Mouse (Mus musculus): Measurements from ENCODE around the gene Nup50.
A peak's percentile ranks its signal among the peaks of the same experiment; 100 is the strongest.

Nup50 gene

GRCm38 (mm10) chr15:84953259-84953658, 30.0 kb downstream of the Nup50 start:
- no peak for DNase-seq

GRCm38 (mm10) chr15:84957851-84958250, 34.6 kb downstream of the Nup50 start:
- DNase-seq, result no peak

DNA sequence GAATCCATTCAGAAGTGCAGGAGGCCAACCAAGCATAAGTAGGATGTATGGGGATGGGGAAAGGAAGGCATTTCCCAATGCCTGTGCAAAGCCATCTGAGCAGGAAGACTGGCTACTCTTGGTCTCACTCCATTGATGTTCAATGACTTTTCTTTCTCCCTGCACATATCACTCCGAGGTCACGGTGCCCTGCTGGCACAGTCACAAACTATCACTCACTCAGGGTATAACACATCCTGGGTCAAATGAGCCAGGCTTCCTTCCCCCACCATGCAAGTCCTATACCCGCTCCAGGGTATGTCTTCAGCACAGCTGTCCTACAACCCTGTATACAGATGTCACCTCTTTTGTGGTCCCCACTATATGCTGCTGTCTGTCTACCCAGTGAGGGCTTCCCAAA, 35.1 kb downstream of the Nup50 start:
- no peak for DNase-seq

- DNase-seq, result no peak
Observed at GRCm38 (mm10) chr15:84959891-84960290, 36.7 kb downstream of the Nup50 start.

DNA sequence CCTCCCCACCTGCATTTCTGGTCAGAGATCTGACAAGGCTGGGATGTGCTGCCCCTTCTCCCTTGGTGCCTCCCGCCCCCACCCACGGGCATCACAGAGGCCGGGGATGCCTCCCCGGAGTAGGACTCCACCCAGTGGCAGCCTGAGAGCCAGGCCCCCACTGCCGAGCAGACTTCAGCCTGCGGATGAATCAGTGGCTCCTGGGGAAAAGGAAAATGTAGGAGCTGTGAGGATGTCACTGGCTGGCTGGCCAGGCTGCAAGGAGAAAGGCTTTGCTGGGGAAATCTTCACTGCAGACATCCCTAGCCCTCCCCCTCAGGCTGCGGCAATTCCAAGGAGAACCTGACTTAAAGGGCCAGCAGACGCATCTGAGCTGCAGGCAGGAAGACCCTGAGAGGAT, 37.5 kb downstream of the Nup50 start:
- DNase-seq, result no peak

GRCm38 (mm10) chr15:84962518-84962917, 39.3 kb downstream of the Nup50 start:
- no peak for DNase-seq

- no peak for DNase-seq
Observed at GRCm38 (mm10) chr15:84964771-84965170, 41.6 kb downstream of the Nup50 start.

DNA sequence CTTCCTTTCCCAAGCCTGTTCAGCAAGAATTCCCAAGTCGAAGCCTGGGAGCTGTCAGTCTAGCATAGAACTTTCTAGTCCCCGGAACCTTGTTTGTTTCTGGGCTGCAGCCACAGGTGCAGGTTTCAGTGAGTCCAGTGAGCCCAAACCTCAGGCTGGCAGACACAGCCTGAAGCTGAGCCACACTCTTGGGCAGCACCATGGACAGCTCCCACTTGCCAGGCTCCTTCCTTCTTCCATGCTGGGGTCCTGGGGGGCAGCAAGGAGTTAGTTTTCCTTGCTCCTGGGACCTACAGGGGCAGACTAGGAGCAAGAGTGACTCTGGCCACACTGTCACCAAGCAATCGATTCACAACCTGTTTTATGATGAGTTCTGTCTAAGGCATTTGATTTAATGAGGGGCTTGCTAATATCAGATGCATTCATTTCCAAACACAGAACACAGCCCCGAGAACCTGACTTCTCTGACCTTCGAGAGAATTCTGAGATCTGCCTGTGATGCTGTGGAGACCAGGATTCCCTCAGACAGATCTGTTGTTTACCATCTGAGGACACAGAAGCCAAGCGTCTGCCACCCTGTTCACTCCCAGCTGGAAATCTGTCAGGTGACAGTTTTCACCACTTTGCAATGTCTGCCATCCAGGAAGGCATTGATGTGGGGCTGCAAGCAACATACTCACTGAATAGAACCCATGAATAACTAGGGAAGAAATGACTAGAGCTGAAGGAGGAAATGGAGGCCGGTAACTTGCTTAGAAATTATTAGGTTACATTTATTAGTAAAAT, 42.6 kb downstream of the Nup50 start:
- peak; percentile 88 for DNase-seq

DNA sequence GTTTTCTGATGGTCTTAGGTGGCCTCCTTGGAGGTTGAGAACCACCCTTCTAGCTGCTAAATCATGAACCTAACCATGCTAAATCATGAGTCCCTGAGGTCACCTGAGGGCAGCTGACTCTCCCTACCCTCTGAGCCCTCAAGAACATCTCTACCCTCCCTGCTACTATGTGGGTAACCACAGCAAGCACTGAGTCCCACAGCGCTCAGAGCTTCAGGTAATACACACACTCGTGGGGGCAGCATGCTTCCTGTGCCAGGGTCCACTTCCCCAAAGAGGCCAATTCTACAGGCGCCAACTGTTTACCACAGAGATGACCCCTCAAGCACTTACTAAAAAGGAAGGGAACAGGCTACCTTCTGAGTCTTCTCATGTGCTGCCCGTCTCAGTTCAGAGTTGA, 45.3 kb downstream of the Nup50 start:
- no peak for DNase-seq

DNA sequence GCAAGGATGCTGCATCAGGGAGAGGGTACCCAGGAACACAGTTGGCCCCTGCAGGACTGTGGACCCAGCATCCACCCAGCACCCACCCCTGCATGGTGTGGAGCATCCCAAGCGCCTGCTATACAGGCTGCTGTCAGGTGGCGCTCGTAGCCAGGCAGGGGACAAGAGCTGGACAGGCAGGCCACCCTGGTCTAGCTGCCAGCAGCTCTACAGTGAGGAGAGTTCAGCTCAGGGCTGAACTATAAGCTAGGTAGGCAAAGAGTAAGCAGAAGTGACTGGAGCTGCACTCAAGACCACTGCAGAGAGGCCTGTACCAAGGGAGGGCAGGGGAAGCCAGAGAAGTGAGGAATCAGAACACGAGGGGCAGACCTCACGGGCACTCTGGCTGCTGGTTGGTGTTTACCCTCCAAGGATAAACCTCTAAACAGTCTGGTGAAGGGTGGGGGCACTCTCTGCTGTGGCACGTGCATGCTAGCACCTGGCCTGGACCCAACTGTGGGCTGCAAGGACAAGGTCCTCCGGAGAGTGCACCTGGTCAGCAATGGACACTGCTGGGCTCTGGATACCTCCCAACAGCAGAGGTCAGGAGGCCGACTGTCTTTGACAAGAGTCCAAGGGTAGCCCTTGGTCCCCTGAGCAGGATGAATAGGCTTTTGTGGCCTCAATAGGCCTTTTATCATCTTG, 49.8 kb downstream of the Nup50 start:
- no peak for DNase-seq

GRCm38 (mm10) chr15:84973544-84973871, 50.3 kb downstream of the Nup50 start:
- no peak for DNase-seq

GRCm38 (mm10) chr15:84975729-84976128, 52.5 kb downstream of the Nup50 start:
- no peak for DNase-seq

DNA sequence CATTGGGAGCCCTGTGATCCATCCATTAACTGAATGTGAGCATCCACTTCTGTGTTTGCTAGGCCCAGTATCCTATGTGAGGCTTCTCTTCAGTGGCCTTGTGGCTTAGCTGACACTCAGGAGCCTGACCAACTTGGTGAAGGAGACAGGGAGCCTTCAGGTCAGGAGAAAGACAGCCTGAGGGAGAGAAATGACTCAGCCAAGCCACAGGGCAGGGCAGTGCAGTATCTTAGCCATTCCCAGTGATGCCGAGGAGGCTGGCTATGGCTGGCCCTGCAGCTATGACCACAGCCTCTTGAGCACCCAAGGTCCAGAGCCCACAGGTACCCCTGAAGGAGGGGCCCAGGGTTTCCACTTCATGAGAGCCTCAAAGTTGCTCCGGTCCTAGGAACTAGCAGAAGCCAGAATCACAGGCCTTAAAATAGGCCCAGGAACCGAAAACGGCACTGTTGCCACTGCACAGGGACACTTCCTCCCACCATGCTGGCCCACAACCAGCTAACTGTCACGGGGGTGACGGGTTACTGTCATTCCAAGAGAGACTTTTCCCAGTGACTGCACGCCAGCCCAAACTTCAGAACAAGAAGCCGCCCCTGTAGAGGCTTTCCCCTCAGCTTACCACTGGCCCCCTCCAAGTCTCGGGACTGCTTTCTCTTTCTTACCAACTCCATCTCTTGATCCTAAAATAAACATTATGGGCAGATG, 58.5 kb downstream of the Nup50 start:
- DNase-seq, result no peak

DNA sequence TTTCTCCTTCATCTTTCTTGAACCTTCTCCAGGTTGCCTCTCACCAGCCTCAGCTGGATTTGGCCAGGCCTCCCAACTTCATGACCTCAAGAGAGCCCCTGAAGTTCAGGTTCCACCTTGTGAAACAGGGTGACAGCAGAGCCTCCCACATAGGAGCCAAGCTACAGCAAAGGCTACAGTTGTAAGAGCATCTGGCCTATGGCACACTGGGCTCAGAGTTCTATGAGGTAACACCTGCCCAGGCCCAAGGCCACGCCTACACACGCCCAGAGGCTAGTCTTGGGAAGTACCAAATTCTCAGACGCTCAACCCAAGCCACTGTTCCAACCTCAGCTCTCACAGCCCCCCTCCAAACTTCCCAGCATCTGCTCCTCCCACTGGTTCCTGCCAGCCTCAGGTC, 59.7 kb downstream of the Nup50 start:
- no peak for DNase-seq

- no peak for DNase-seq
Observed at GRCm38 (mm10) chr15:84983721-84984120, 60.5 kb downstream of the Nup50 start.

GRCm38 (mm10) chr15:84985516-84986160, 62.4 kb downstream of the Nup50 start:
- DNase-seq, result no peak

DNA sequence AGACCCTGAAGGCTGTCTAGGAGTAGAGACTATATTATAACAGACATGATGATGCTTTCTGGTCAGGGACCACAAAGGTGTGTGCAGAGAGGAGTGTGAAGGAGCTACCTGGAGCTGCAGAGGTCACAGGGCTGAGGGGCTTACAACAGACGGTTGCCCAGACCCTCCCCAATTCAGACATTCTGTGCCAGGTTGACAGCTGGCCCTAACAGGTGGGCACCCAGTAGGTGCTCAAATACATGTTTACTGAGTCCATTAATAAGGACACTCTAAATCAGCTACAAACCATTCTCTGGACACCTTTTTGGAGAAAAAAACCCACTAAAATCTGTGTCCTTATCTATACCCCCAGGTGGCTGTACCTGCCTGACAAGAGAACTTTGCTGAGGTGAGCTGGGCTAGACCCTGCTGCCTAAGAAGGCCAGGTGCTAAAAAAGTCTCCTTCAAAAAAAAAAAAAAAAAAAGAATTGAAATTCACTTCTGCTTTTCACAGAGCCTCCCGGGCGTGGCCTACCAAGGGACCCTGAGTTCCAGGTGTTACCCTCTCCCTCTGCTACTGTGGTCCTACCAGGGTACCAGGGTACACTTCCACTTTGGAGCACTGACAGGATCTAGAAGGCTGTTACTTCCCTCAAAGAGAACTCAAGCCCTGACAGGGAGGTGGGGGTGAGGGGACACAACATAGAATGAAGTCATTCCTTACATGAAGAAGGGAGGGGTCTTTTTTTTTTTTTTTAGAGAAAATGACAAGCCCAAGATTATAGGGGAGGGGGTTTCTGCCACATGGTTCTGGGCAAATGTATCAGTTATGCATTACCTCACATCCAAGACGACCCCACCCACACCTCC, 63.2 kb downstream of the Nup50 start:
- no peak for DNase-seq

DNA sequence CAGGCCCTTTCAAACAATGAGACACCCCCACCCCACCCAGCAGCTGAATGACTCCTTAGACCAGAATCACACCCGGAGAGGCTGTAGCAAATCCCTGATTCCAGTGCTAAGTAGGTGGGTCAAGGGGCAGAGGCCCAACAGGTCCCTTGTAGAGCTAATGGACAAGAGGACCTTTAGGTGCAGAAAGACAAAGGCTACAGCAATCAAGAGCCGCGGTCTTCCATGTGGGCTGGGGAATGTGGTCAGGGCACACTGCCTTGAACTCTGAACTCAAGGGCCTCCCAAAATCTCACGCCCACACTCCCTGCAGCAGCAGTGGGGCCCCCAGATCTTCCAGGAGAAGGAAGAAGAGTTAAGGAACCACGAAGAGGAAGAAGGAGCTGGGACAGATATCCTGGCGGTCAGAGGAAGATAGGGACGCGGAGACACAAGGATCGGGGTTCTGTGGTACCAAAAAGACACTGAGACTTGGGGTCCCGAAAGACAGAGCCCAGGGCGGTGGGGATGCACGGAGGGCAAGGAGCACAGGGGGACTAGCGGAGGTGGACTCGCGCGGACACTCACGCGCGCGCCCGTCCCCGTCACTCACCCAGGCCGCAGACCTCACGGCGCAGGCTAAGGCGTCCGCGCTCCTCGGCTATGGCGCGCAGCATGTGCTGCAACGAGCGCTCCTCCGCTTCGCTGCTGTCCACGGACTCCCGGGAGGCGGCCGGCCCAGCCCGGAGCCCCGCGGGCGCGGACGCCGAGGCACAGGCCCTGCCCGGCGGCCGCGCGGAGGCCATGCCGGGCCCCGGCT, 64.0 kb downstream of the Nup50 start:
- peak; percentile 17 for DNase-seq

DNA sequence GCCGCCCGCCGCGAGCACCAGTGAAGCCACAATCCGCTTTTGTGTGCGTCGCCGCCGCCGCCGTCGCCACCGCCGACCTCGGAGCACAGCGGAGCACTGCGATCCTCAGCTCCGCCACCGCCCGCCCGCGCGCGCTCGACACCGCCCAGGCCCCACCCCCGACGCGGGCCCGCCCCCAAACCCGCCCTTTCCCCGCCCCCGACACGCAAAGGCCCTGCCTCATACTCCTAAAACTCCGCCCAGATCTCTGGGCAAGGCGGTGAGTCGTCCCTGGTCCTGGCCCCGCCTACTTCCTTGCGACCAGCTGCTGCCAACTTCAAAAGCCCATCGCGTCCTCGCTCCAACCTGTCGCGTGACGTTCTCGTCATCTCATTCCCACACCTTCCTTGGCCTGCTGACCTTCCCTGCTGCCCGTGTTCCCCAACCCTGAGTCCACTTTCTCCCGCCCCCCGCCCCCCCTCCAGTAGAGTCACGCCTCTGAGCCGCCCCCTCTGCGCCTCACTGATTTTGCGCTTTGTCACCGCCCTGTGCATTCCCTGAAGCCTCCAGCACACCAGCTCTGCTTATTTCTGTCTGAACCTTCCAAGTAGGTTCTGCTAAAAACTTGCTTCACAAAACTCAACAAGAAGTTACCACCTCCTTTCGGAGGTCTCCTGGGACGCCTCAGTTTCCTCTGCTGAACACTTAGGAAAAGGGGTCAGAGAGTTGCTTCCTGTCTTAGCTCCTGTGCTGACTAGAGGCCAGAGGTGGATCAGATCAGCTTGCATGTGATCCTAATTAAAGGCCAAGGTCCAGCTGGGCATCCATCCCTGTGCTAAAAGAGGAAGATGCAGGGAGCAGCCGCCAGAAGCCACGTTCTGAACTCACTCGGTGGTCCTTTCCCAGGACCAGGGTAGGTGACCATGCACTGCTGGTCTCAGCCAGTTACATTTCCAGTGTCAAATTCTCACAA, 64.9 kb downstream of the Nup50 start, which contains the start of gene 5031439G07Rik:
Gene 5031439G07Rik (minus strand): TSS at position 678 of the 952 bp plus-strand sequence.
- peak; percentile 93 for DNase-seq

GRCm38 (mm10) chr15:84989098-84989497, 65.9 kb downstream of the Nup50 start:
- no peak for DNase-seq

All from thymus, postnatal 4 days (tissue).